In the genomic region with DNA sequence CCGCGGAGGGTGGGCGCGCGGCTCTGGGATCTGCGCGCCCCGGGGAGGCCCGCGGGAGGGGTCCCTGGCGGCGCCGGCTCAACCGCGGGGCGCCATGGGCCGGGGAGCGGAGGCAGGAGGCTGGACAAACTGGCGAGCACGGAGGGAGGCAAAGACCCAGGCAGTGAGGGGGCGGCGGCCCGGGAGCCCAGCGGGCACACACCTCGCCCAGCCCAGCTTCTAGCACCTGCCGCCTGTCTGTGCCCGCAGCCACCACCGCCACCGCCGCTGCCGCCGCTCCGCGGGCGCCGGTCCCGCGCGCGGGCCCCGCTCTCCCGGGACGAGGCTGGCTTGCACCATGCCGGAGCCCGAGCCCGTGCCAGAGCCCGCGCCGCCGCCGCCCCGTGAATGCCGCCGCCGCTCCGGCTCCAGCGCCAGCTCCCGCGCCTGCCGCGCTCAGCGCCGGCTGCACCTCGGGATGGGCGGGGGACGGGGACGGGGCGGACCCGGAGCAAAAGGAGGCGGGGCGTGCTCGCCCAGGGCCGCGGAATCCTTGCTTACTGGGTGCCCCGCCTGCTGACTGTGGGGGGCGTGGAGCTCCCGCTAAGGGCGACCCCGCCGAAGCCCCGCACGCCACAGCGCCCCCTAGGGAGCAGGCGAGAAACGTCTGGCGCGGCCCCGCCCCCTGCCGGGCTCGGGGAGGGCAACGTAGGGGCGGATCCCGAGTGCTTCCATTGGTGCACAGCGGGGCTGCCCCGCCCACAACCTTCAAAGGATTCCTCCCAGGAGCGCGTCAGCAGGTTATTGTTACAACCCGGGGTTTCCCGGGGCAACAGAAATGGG, we compare ENCODE assay signal across 8 mouse cellular contexts. TPM values are rescaled to one million over a fixed set of nuclear protein-coding genes. Genes with fewer than 3 reads are reported as not detected.
DNase-seq lines count a peak whose midpoint lies in the region; ATAC-seq lines count a peak whose summit lies in the region.

A gene (minus strand): TSS at position 60 of the 822 bp plus-strand sequence.

- H3K4me2 ChIP-seq in hindbrain, embryonic 15.5 days, result peak within 1 kb of the TSS; percentile 85

- peak; percentile 91 for DNase-seq in T-cell, adult 2 months (ENCODE audit: low spot score)
- DNase-seq in cerebellum, postnatal 36 days, result peak; percentile 75 to 83
- DNase-seq in frontal cortex, postnatal 36 days (ENCODE audit: low spot score in 2 of 2), result peak; percentile 94 to 96
- DNase-seq in left cerebral cortex, adult 11 months (ENCODE audit: low spot score), result peak; percentile 92
- peak; percentile 98 for DNase-seq in lung, postnatal 4 days
- DNase-seq in right cerebral cortex, adult 18-20 months, result peak; percentile 95
- peak; percentile 87 for DNase-seq in urinary bladder, postnatal 10 days (ENCODE audit: low spot score)

- peak; percentile 91 for ATAC-seq in hindbrain, embryonic 15.5 days (ENCODE audit: low FRiP score, low read depth)

- H3K27ac ChIP-seq in hindbrain, embryonic 15.5 days (replicated peaks), result peak within 1 kb of the TSS; percentile 80

- under 1% methylated on average over 74 of the region's 99 CpGs for WGBS in hindbrain, embryonic 15.5 days

- peaks cover 60% of the 10 kb centered on the region for H3K4me1 ChIP-seq in hindbrain, embryonic 15.5 days (replicated peaks)

- peak within 1 kb of the TSS; percentile 62 for H3K9ac ChIP-seq in hindbrain, embryonic 15.5 days

- H3K9me3 ChIP-seq in hindbrain, embryonic 15.5 days, result no peaks in the 10 kb centered on the region

- H3K27me3 ChIP-seq in hindbrain, embryonic 15.5 days, result 0 out of 2 replicates have a peak, but pooled peaks cover 8% of the 10 kb centered on the region

- H3K4me3 ChIP-seq in hindbrain, embryonic 15.5 days, result peak within 1 kb of the TSS; percentile 75

- H3K36me3 ChIP-seq in hindbrain, embryonic 15.5 days, result no peaks in the 10 kb centered on the region

RNA-seq across cellular contexts. Expression of the gene that starts here (rescaled TPM):
- 1.0 and 1.3 TPM in 2 replicates for polyA plus RNA-seq in hindbrain, embryonic 15.5 days (2015; fragmentation: Nextera tagmentation; extraction: Ambion mirVana)

Comparison
In these comparisons a context has a peak if more than half of its experiments do, and no peak if none do; other contexts are left out.
1. Peak in every context shown above with its lines: DNase-seq, ATAC-seq, H3K4me3 ChIP-seq and H3K27ac ChIP-seq.